Mouse (Mus musculus): Measurements from ENCODE around the gene Nat9.

DNA sequence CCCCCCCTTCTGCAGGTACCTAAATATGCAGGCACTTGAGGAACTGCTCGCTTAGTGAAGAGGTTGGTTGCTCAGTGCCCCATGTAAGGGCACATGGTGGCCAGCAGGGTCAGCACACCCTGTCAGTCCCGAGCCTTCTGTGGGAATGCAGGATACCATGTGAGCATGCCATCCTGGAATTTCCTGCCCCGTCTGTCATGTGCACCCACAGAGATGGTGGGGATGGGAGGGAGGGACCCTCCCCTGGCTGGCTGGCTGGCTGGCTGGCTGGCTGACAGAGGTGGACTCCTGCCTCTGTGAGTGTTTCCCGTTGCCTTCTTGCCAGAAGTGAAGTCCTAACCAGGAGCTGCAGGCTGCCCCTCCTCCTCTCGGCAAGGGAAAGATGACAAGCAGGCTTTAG is 34.9 kb upstream of the Nat9 start:
- TF ChIP-seq CTCF (IDR thresholded peaks at IDR 0.05; ENCODE audit: low read depth, low read length) (no peak), GATA2 (IDR thresholded peaks at IDR 0.05; ENCODE audit: borderline replicate concordance, low read depth, low read length) (no peak), POLR2AphosphoS5 (IDR thresholded peaks at IDR 0.05; ENCODE audit: insufficient replicate concordance, low read depth, low read length) (no peak), GATA1 (IDR thresholded peaks at IDR 0.05; ENCODE audit: borderline replicate concordance, low read length) (no peak)
